Mouse (Mus musculus) midbrain, postnatal 0 days (tissue): Measurements from ENCODE around the gene Olfr750. TPM values are rescaled to one million over a fixed set of nuclear protein-coding genes. Genes with fewer than 3 reads are reported as not detected.

Experiments
- ATAC-seq: fragments of 200-750 bp; cut with Nextera tagmentation; 2 replicates; pipeline ENCODE4 v1.8.0; 2017; ENCODE audit warnings: moderate number of reproducible peaks, mild to moderate bottlenecking, moderate TSS enrichment, moderate library complexity; ENCODE audit not compliant: low FRiP score
- DNase-seq: peaks from one replicate; pipeline ENCODE4 v3.0.0-alpha.2; 2015; ENCODE audit warnings: low spot score
- H3K27ac ChIP-seq: fragments of 300-500 bp; sonication (generic); 2 replicates; pipeline ENCODE4 v1.5.1; 2014; ENCODE audit warnings: low read depth, mild to moderate bottlenecking, low read length, mixed read lengths
- H3K27me3 ChIP-seq: fragments of 300-500 bp; sonication (generic); 2 replicates; pipeline ENCODE4 v1.6.1; 2014; ENCODE audit warnings: low read length, control low read depth, mixed read lengths; ENCODE audit not compliant: insufficient read depth
- H3K36me3 ChIP-seq: fragments of 300-500 bp; sonication (generic); 2 replicates; pipeline ENCODE4 v1.6.1; 2014; ENCODE audit warnings: low read length, control low read depth, mixed read lengths; ENCODE audit not compliant: insufficient read depth
- H3K4me1 ChIP-seq: fragments of 300-500 bp; sonication (generic); 2 replicates; pipeline ENCODE4 v1.6.1; 2014; ENCODE audit warnings: mild to moderate bottlenecking, control low read depth, antibody characterized with exemption, low read length, mixed read lengths; ENCODE audit not compliant: insufficient read depth
- H3K4me2 ChIP-seq: fragments of 300-500 bp; sonication (generic); 2 replicates; pipeline ENCODE4 v1.6.1; 2014; ENCODE audit warnings: low read depth, mild to moderate bottlenecking, low read length, mixed read lengths; ENCODE audit not compliant: poor library complexity, severe bottlenecking
- H3K4me3 ChIP-seq: fragments of 300-500 bp; sonication (generic); 2 replicates; pipeline ENCODE4 v1.5.1; 2014; ENCODE audit warnings: low read depth, mild to moderate bottlenecking, low read length, moderate library complexity
- H3K9ac ChIP-seq: fragments of 300-500 bp; sonication (generic); replicated peaks from 2 replicates; pipeline ENCODE4 v1.6.1; 2014; ENCODE audit warnings: mild to moderate bottlenecking, low read length, moderate library complexity, mixed read lengths; ENCODE audit not compliant: poor library complexity, severe bottlenecking
- H3K9me3 ChIP-seq: fragments of 300-500 bp; sonication (generic); 2 replicates; pipeline ENCODE4 v1.6.1; 2016; ENCODE audit warnings: low read length, control low read depth
- CTCF ChIP-seq: IDR thresholded peaks from 2 replicates; pipeline ENCODE4 v1.5.1; 2016; ENCODE audit warnings: antibody characterized with exemption, mild to moderate bottlenecking
- WGBS: fragments of 180-500 bp; shearing (Covaris S2); extraction: QIAGEN DNeasy Blood & Tissue Kit; methylation state at CpG from one replicate; pipeline ENCODE4 v1.1.7; 2014; 5-methylcytosine and 5-hydroxymethylcytosine counted together
- polyA plus RNA-seq: library from polyadenylated mRNA; unstranded; fragments of >200 nt; fragmentation: Nextera tagmentation; extraction: Ambion mirVana; gene quantifications from 2 replicates; pipeline ENCODE4 v1.2.1, GENCODE M21; 2015
- total RNA-seq: library from RNA; depleted of rRNA; stranded (reverse); fragments of >200 nt; gene quantifications from 2 replicates; pipeline ENCODE4 v1.2.3, GENCODE M21; 2014

Olfr750 gene
- total and polyA plus RNA-seq, 2 experiments from 2014 or later: 0.07 TPM; not detected in 1

GRCm38 (mm10) chr14:51094096-51094875, 20.1 kb upstream of the Olfr750 start:
- DNase-seq: peak; percentile 6

GRCm38 (mm10) chr14:51093496-51093895, 19.3 kb upstream of the Olfr750 start:
- WGBS: 30% methylated on average over 3 of the region's 3 CpGs
- ATAC-seq: no peak
- H3K4me1 ChIP-seq: no peaks in the 10 kb centered on the region
- TF ChIP-seq CTCF: no peak
- H3K4me3 ChIP-seq: no peak overlapping the region
- H3K27ac ChIP-seq: no peak overlapping the region
- H3K27me3 ChIP-seq: no peaks in the 10 kb centered on the region
- H3K9ac ChIP-seq: no peak overlapping the region
- no peaks in the 10 kb centered on the region for H3K9me3 ChIP-seq
- DNase-seq: peak; percentile 6
- no peak overlapping the region for H3K4me2 ChIP-seq
- no peaks in the 10 kb centered on the region for H3K36me3 ChIP-seq

More at GRCm38 (mm10) chr14:51094096-51094875, 20.1 kb upstream of the Olfr750 start:
- Histone ChIP-seq H3K27ac (no peak overlapping the region), H3K27me3 (no peaks in the 10 kb centered on the region), H3K4me3 (no peak overlapping the region), H3K4me1 (no peaks in the 10 kb centered on the region), H3K9ac (no peak overlapping the region), H3K4me2 (no peak overlapping the region), H3K9me3 (no peaks in the 10 kb centered on the region), H3K36me3 (no peaks in the 10 kb centered on the region)
- 80% methylated on average over 5 of the region's 5 CpGs for WGBS
- ATAC-seq: no peak
- TF ChIP-seq CTCF: no peak

- Histone ChIP-seq H3K27ac (no peak overlapping the region), H3K9me3 (no peaks in the 10 kb centered on the region), H3K36me3 (no peaks in the 10 kb centered on the region), H3K4me2 (peak overlapping the region; percentile 64), H3K9ac (no peak overlapping the region), H3K4me1 (no peaks in the 10 kb centered on the region), H3K27me3 (no peaks in the 10 kb centered on the region), H3K4me3 (peak overlapping the region; percentile 74)
- ATAC-seq: no peak
- DNase-seq: no peak
- TF ChIP-seq CTCF: no peak
- WGBS: 57% methylated on average over 8 of the region's 8 CpGs
Observed at GRCm38 (mm10) chr14:51092073-51092620, 17.9 kb upstream of the Olfr750 start.

- 7% methylated on average over 33 of the region's 33 CpGs for WGBS
- Histone ChIP-seq H3K9me3 (no peaks in the 10 kb centered on the region), H3K36me3 (no peaks in the 10 kb centered on the region), H3K27ac (peak within 1 kb of the TSS; percentile 82), H3K27me3 (no peaks in the 10 kb centered on the region), H3K9ac (peak within 1 kb of the TSS; percentile 62), H3K4me3 (peak within 1 kb of the TSS; percentile 74), H3K4me2 (peak within 1 kb of the TSS; percentile 64), H3K4me1 (no peaks in the 10 kb centered on the region)
- no peak for TF ChIP-seq CTCF
- peak; percentile 55 for DNase-seq
- ATAC-seq: peak; percentile 47
Observed at GRCm38 (mm10) chr14:51090921-51091900, 17.0 kb upstream of the Olfr750 start, which contains the start of the genes Rnase4 and Ang. Rnase4 (plus strand) TSS chr14:51091077. Ang (plus strand) TSS chr14:51091150.

GRCm38 (mm10) chr14:51090077-51090781, 16.0 kb upstream of the Olfr750 start:
- Histone ChIP-seq H3K4me1 (no peaks in the 10 kb centered on the region), H3K9me3 (no peaks in the 10 kb centered on the region), H3K27ac (peak overlapping the region; percentile 82), H3K4me2 (peak overlapping the region; percentile 64), H3K36me3 (no peaks in the 10 kb centered on the region), H3K4me3 (peak overlapping the region; percentile 74), H3K27me3 (no peaks in the 10 kb centered on the region), H3K9ac (peak overlapping the region; percentile 62)
- under 1% methylated on average over 27 of the region's 27 CpGs for WGBS
- TF ChIP-seq CTCF: no peak
- peak; percentile 90 for DNase-seq
- ATAC-seq: peak; percentile 57
